Mouse (Mus musculus): ENCODE data around the gene Map6d1. TPM values are rescaled to one million over a fixed set of nuclear protein-coding genes. Genes with fewer than 3 reads are reported as not detected.

Map6d1 gene
- polyA plus RNA-seq (2011; ENCODE audit: insufficient read depth, insufficient read length, low read depth, missing spikeins), result 0.94 and 1.0 TPM in 2 replicates

- Histone ChIP-seq H3K9ac (ENCODE audit: low read depth, poor library complexity, severe bottlenecking) (peak within 1 kb of the TSS; percentile 31), H3K27me3 (ENCODE audit: control insufficient read depth, insufficient read depth, low read length, poor library complexity, severe bottlenecking) (no peaks in the 10 kb centered on the region), H3K36me3 (ENCODE audit: control insufficient read depth, insufficient read depth, low read length, poor library complexity, severe bottlenecking) (no peaks in the 10 kb centered on the region), H3K27ac (ENCODE audit: insufficient read depth, low read length) (no peak within 1 kb of the TSS), H3K9me3 (replicated peaks; ENCODE audit: control insufficient read depth, insufficient read depth, low read length, poor library complexity, severe bottlenecking) (no peaks in the 10 kb centered on the region), H3K4me3 (ENCODE audit: low read depth, low read length) (peak within 1 kb of the TSS; percentile 53), H3K4me1 (ENCODE audit: control insufficient read depth, insufficient read depth, low read length) (no peaks in the 10 kb centered on the region)
- TF ChIP-seq EP300 (IDR thresholded peaks at IDR 0.05; ENCODE audit: insufficient read depth, low read depth, low read length) (no peak), CTCF (IDR thresholded peaks at IDR 0.05; ENCODE audit: low read depth, low read length) (no peak), POLR2A (IDR thresholded peaks at IDR 0.05; ENCODE audit: insufficient read depth, low read length) (no peak)
Observed at GRCm38 (mm10) chr16:20240468-20241414, at the start of gene Map6d1. Gene Map6d1, minus strand, starts transcription at chr16:20241358.

- no peak for TF ChIP-seq CTCF (IDR thresholded peaks at IDR 0.05; ENCODE audit: low read depth, low read length)
- H3K27me3 ChIP-seq (ENCODE audit: control insufficient read depth, insufficient read depth, low read length, poor library complexity, severe bottlenecking), result no peaks in the 10 kb centered on the region
- no peak overlapping the region for H3K9ac ChIP-seq (ENCODE audit: low read depth, poor library complexity, severe bottlenecking)
- no peak overlapping the region for H3K27ac ChIP-seq (ENCODE audit: insufficient read depth, low read length)
- H3K36me3 ChIP-seq (ENCODE audit: control insufficient read depth, insufficient read depth, low read length, poor library complexity, severe bottlenecking), result peaks cover 42% of the 10 kb centered on the region
- no peaks in the 10 kb centered on the region for H3K4me1 ChIP-seq (ENCODE audit: control insufficient read depth, insufficient read depth, low read length)
- no peaks in the 10 kb centered on the region for H3K9me3 ChIP-seq (replicated peaks; ENCODE audit: control insufficient read depth, insufficient read depth, low read length, poor library complexity, severe bottlenecking)
- H3K4me3 ChIP-seq (ENCODE audit: low read depth, low read length), result no peak overlapping the region
Observed at GRCm38 (mm10) chr16:20280238-20280637, 39.1 kb upstream of the Map6d1 start.

DNA sequence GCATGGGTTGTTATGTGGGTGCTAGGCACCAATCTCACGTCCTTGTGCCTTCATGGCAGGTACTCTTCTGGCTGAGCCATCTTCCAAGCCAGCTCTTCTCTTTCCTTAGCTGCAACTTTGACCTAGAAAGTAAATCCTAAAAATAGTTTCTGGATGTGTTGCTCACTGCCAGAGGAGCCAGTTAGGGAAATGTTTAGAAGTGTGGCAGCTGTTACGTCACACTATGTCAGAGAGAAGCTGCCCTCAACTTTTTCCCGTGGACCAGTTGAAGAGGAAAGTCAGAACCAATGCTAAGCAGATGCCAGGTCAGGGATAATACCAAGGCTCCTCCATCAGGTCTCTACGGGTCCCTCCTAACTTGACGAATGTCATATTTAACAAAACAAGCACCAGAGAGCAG is 38.2 kb upstream of the Map6d1 start:
- Histone ChIP-seq H3K9me3 (replicated peaks; ENCODE audit: control insufficient read depth, insufficient read depth, low read length, poor library complexity, severe bottlenecking) (no peaks in the 10 kb centered on the region), H3K4me3 (ENCODE audit: low read depth, low read length) (no peak overlapping the region), H3K4me1 (ENCODE audit: control insufficient read depth, insufficient read depth, low read length) (no peaks in the 10 kb centered on the region), H3K27me3 (ENCODE audit: control insufficient read depth, insufficient read depth, low read length, poor library complexity, severe bottlenecking) (no peaks in the 10 kb centered on the region), H3K9ac (ENCODE audit: low read depth, poor library complexity, severe bottlenecking) (no peak overlapping the region), H3K27ac (ENCODE audit: insufficient read depth, low read length) (no peak overlapping the region), H3K36me3 (ENCODE audit: control insufficient read depth, insufficient read depth, low read length, poor library complexity, severe bottlenecking) (peaks cover 40% of the 10 kb centered on the region)
- TF ChIP-seq POLR2A (IDR thresholded peaks at IDR 0.05; ENCODE audit: insufficient read depth, low read length) (no peak), EP300 (IDR thresholded peaks at IDR 0.05; ENCODE audit: insufficient read depth, low read depth, low read length) (no peak)

GRCm38 (mm10) chr16:20272994-20273393 is 31.8 kb upstream of the Map6d1 start:
- Histone ChIP-seq H3K27ac (ENCODE audit: insufficient read depth, low read length) (no peak overlapping the region), H3K9ac (ENCODE audit: low read depth, poor library complexity, severe bottlenecking) (no peak overlapping the region), H3K9me3 (replicated peaks; ENCODE audit: control insufficient read depth, insufficient read depth, low read length, poor library complexity, severe bottlenecking) (no peaks in the 10 kb centered on the region), H3K4me3 (ENCODE audit: low read depth, low read length) (no peak overlapping the region), H3K4me1 (ENCODE audit: control insufficient read depth, insufficient read depth, low read length) (no peaks in the 10 kb centered on the region), H3K36me3 (ENCODE audit: control insufficient read depth, insufficient read depth, low read length, poor library complexity, severe bottlenecking) (no peaks in the 10 kb centered on the region), H3K27me3 (ENCODE audit: control insufficient read depth, insufficient read depth, low read length, poor library complexity, severe bottlenecking) (no peaks in the 10 kb centered on the region)
- no peak for TF ChIP-seq EP300 (IDR thresholded peaks at IDR 0.05; ENCODE audit: insufficient read depth, low read depth, low read length)
- no peak for TF ChIP-seq CTCF (IDR thresholded peaks at IDR 0.05; ENCODE audit: low read depth, low read length)
- no peak for TF ChIP-seq POLR2A (IDR thresholded peaks at IDR 0.05; ENCODE audit: insufficient read depth, low read length)

DNA sequence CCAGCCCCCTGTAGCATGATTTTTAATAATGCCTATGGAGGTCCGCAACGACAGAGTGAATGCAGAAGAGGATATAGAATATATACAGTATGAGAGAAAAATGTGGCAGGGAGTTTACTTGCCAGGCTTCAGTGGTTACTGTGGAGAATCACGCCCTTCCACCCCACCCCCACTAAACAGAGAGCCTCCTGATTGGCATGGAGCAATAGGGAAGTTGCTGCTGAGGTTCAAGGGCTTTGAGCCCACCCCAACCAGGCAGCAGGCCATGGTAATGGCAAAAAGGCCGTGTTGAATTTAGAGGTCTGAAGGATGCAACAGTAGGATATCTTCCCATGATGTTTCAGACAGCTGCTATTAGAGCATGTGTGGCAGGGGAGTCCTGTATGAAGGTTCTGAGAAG is 30.2 kb upstream of the Map6d1 start:
- Histone ChIP-seq H3K36me3 (ENCODE audit: control insufficient read depth, insufficient read depth, low read length, poor library complexity, severe bottlenecking) (no peaks in the 10 kb centered on the region), H3K9ac (ENCODE audit: low read depth, poor library complexity, severe bottlenecking) (no peak overlapping the region), H3K9me3 (replicated peaks; ENCODE audit: control insufficient read depth, insufficient read depth, low read length, poor library complexity, severe bottlenecking) (no peaks in the 10 kb centered on the region), H3K4me1 (ENCODE audit: control insufficient read depth, insufficient read depth, low read length) (no peaks in the 10 kb centered on the region), H3K27ac (ENCODE audit: insufficient read depth, low read length) (no peak overlapping the region), H3K4me3 (ENCODE audit: low read depth, low read length) (no peak overlapping the region), H3K27me3 (ENCODE audit: control insufficient read depth, insufficient read depth, low read length, poor library complexity, severe bottlenecking) (no peaks in the 10 kb centered on the region)
- TF ChIP-seq CTCF (IDR thresholded peaks at IDR 0.05; ENCODE audit: low read depth, low read length) (no peak), EP300 (IDR thresholded peaks at IDR 0.05; ENCODE audit: insufficient read depth, low read depth, low read length) (no peak), POLR2A (IDR thresholded peaks at IDR 0.05; ENCODE audit: insufficient read depth, low read length) (no peak)

- no peak overlapping the region for H3K9ac ChIP-seq (ENCODE audit: low read depth, poor library complexity, severe bottlenecking)
- H3K27ac ChIP-seq (ENCODE audit: insufficient read depth, low read length), result no peak overlapping the region
- TF ChIP-seq EP300 (IDR thresholded peaks at IDR 0.05; ENCODE audit: insufficient read depth, low read depth, low read length) (no peak), CTCF (IDR thresholded peaks at IDR 0.05; ENCODE audit: low read depth, low read length) (no peak), POLR2A (IDR thresholded peaks at IDR 0.05; ENCODE audit: insufficient read depth, low read length) (no peak)
- H3K4me3 ChIP-seq (ENCODE audit: low read depth, low read length), result no peak overlapping the region
- H3K36me3 ChIP-seq (ENCODE audit: control insufficient read depth, insufficient read depth, low read length, poor library complexity, severe bottlenecking), result no peaks in the 10 kb centered on the region
- no peaks in the 10 kb centered on the region for H3K27me3 ChIP-seq (ENCODE audit: control insufficient read depth, insufficient read depth, low read length, poor library complexity, severe bottlenecking)
- no peaks in the 10 kb centered on the region for H3K4me1 ChIP-seq (ENCODE audit: control insufficient read depth, insufficient read depth, low read length)
- no peaks in the 10 kb centered on the region for H3K9me3 ChIP-seq (replicated peaks; ENCODE audit: control insufficient read depth, insufficient read depth, low read length, poor library complexity, severe bottlenecking)
Observed at GRCm38 (mm10) chr16:20265089-20265488, 23.9 kb upstream of the Map6d1 start.

Measured in ES-Bruce4 (cell line).